Mouse (Mus musculus): ENCODE results near the gene Tnrc6b.
A peak's percentile ranks its signal among the peaks of the same experiment; 100 is the strongest.
"Not testable (repeated sequence)": the region's sequence is repeated elsewhere in the genome, so short reads cannot be mapped to it uniquely, and the experiment has no call there.

The Tnrc6b gene

DNA sequence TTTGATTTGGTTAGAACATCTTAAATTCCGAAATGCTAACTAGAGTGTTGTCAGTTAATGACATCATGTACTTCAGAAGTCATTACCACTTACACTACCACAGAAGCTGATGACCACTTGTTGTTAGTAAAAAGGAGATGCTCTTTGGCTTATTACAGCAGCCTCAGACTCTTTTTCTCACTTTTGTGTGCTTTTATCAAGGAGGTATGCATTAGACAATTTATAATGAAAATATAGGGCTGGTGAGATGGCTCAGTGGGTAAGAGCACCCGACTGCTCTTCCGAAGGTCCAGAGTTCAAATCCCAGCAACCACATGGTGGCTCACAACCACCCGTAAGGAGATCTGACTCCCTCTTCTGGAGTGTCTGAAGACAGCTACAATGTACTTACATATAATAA lies 24.6 kb downstream of the Tnrc6b start:
- not testable (repeated sequence) for DNase-seq (ENCODE audit: low spot score in 2 of 2)

DNA sequence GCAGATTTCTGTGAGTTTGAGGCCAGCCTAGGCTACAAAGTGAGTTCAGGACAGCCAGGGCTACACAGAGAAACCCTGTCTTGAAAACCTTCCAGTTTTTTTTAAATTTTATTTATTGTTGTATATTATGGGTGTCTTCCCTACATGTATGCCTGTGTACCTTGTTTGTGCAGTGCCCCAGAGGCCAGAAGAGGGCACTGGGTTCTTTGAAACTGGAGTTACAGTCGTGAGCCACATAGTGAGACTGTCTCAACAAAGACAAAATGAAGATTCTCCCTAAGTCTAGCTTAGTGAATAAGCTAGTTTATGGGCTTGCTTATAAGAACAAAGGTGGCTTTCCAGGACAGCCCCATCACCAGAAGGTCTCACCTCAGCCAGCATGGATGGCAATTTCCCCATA lies 25.4 kb downstream of the Tnrc6b start:
- no peak for DNase-seq (ENCODE audit: low spot score in 2 of 2)

DNA sequence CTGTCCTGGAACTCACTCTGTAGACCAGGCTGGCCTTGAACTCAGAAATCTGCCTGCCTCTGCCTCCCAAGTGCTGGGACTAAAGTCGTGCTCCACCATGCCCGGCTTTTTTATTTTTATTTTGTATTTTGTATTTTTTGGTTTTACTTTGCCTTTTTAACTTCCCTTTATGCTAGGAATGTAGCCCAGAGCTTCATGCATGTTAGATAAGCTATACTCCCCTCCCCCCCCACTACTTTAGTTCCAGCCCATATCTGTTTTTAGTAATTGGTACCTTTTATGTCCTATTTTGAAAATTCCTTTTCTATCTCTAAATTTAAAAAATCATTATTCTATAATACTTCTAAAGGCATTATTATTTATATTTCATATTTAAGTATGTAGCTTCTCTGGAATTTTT lies 27.1 kb downstream of the Tnrc6b start:
- no peak for DNase-seq (ENCODE audit: low spot score in 2 of 2)

DNA sequence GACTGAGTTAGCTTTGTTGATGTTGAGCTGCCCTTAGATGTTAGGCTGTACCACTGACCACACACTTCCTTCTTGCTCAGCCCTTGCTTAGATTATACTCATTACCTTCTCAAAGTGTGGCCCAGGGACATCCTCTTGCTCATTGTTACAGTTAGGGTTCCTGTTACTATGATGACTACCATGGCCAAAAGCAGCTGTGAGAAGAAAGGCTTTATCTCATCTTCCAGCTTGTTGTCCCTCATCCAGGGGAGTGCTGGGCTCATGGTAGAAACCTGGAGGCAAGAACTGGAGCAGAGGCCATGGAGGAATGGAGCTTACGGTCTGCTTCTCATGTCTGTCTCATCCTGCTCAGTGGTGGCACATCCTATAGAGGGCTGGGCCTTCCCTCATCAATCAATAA lies 28.9 kb downstream of the Tnrc6b start:
- DNase-seq (ENCODE audit: low spot score in 2 of 2), result peak; percentile 16 to 48

DNA sequence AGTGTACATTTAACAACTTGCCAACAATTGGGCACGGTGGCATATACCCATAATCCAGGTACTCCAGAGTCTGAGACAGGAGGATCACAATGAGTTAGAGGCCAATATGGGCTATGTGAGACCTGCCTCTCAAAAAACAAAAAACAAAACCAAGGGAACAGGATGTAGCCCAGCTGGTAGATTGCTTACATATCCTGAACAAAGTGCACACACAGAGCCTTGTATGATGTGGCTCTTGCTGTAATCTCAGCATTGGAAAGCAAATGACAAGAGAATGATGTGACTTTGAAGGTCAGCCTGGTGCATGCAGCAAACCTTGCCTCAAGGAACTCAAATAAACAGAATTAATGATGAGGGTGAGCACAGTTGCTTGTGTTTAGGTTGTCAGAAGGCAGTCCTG lies 30.7 kb downstream of the Tnrc6b start:
- no peak for DNase-seq (ENCODE audit: low spot score in 2 of 2)

DNA sequence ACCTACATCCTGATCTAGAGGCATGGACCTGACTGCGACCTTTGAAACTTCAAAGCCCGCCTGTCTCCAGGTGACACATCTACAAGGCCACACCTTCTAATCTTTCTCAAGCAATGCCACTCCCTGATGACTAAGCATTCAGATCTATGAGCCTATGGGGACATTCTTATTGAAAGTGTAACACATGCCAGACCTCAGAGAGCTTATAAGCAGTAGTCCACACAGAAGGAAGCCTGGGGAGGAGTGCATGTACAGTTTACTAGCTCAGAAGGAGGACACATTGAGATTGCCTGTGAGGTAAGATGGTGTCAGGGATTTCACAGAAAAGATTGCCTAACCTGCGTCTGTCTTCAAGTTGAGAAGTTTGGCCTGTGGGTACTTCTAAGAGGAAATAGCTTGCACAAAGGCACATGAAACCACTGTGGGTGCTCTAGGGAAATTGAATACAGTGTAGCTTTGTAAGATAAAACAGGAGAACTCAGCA lies 31.9 kb downstream of the Tnrc6b start:
- peak; percentile 15 to 31 for DNase-seq (ENCODE audit: low spot score in 2 of 2)

DNA sequence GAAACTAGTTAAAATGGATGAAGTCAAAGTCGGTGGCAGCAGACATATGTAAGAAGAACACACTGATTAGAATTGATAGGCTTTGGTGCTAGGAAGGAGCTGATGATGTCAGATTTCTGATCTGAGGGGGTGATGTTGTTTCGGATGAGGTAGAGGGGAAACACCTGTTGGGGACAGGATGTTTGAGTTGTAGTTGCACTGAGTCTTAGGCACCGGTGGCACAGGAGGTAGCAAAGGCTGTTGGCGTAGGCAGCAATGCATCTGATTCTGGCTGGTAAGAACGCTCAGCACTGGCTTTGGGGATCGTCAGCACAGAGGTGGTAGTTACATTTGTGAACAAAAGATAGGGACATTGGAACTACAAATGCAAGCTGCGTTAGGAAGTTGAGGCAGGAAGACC lies 32.5 kb downstream of the Tnrc6b start:
- DNase-seq (ENCODE audit: low spot score in 2 of 2), result peak in 1 of 2 experiments; percentile 55

DNA sequence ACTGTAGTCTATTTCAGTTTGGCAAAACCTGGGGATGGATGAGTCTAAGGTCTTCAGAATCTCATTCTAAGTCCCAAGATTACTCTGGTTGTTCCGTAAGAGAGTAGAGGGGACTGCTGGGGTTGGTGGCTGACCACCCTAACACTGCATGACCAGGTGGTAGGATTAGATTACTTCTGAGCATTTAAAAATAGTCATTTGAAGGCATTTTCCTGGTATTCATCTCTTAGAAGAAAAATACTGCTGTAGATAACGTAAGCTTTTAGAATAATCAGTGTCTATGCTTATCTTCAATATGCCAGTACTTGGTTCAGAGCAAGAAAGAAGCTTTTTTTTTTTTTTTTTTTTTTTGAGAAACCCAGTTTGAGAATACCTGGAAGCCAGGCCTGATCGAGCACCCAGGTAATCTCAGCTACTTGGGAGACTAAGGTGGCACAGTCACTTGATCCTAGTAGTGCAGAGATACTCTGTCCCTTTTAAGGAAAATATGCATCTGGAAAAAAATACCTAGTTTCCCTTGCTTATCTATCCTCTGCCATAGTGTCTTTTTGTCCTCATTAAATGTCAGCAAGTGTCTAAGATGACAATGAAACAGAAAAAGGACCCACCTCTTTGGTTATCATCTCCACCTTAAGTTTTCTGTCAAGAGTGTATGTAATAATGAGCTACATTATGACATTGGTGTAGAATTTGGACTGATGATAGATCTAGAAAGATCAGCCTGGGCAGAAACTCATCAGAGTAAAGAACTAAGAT lies 33.7 kb downstream of the Tnrc6b start:
- no peak for DNase-seq (ENCODE audit: low spot score in 2 of 2)

DNA sequence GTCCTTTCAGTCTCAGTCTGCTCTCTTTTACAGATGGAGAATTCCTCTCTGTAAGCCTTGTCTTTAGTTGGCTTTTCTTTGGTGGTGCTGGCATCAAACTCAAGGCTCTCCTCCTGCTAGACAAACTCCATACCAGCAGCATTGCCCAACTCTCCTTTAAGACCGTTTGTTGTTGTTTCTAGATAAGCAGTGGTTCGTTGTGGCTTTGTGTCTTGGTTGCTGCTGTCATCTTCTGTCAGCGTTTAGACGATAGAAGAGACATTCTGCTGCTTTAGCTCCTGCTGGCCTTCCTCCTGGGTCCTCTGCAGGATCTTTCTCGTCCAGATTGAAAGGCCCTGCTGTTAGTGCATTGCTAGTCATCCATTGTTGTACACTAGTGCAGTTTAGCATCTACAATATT lies 37.9 kb downstream of the Tnrc6b start:
- DNase-seq (ENCODE audit: low spot score in 2 of 2), result no peak

DNA sequence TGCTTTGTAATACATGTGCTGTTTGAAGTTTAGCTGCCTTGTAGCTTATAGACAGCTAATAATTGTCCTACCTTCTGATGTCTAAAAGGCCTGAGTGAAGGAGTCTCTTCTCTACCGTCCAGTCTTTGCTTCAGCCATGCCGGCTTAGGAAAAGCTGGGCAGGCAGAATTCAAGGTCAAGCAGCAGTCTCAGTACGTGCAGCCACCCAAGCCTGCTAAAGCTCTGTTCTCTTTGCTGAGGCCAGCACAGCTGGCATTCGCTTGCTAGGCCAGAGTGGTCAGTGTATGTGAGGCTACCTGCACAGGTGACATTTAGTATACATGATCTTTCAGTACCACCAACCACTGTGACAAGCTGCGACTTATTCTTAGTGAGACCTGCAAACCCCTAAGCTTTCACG lies 42.2 kb downstream of the Tnrc6b start:
- DNase-seq (ENCODE audit: low spot score in 2 of 2), result no peak

DNA sequence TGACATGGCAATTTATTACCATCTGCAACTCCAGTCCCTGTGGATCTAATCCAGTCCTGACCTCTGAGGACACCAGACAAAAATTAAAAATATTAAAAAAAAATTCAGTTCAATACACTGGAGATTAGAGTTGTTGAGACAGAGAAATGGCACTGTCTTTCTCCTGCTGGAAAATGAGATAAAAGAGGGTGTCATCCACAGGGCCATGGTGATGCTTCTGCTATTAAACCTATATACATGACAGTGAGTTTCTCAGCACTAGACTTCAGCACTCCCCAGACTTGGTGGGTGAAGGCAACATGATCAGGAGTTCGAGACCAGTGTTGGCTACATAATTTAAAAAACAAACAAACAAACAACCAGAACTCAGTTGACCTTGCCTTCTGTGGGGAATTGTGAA lies 43.0 kb downstream of the Tnrc6b start:
- DNase-seq (ENCODE audit: low spot score in 2 of 2), result no peak

DNA sequence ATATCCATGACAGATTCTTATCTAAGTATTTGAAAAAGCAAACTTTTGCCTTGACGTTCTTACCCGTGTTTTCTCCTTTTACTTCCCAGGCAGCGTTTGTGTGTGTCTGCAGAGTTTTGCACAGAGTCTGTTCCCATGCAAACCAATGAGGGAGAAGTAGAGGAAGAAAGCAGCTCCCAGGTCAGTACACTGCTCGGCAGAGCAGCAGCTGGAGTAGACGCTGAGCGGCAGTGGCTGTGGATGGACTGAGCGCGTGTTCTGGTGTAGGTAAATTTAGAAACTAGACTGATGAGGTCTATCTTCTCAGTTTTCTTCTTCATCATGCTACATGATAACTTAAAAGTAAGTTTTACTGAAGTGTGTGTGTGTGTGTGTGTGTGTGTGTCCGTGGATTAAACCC lies 48.3 kb downstream of the Tnrc6b start:
- DNase-seq (ENCODE audit: low spot score in 2 of 2), result no peak

DNA sequence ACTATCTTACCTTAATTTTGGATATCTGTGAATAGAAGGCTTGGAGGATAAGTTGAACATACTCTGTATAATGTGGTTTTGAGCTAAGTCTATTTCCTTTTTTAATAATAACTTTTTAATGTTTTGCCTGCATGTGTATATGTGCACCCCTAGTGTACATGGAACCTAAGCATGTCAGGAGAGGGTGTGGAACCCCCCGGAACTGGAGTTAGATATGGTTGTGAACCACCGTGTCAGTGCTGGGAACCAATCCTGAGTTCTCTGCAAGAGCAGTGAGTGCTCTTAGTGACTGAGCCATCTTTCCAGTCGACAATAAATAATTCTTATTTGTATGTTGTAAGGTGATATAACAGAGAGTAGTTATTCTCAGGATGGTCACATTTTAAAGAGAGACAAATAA lies 49.4 kb downstream of the Tnrc6b start:
- DNase-seq (ENCODE audit: low spot score in 2 of 2), result no peak

DNA sequence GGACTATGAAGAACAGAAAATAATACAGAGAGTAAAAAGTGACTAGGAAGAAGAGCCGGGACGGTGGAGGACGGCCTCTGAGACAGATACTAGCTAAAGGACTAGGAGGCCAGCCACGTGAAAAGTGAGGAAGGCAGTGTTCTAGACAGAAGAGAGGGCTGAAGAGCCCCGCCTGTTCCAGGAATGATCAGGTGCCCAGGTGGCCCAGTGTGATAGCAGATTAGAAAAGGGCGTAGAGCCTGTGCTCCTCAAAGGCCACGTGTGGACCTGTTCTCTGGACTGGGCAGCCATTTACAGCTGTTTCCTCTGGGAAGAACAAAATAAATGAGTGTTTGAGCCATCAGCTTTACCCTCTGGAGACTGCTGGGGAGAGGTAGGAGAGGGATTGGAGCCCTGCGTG lies 49.8 kb downstream of the Tnrc6b start:
- DNase-seq (ENCODE audit: low spot score in 2 of 2), result no peak

DNA sequence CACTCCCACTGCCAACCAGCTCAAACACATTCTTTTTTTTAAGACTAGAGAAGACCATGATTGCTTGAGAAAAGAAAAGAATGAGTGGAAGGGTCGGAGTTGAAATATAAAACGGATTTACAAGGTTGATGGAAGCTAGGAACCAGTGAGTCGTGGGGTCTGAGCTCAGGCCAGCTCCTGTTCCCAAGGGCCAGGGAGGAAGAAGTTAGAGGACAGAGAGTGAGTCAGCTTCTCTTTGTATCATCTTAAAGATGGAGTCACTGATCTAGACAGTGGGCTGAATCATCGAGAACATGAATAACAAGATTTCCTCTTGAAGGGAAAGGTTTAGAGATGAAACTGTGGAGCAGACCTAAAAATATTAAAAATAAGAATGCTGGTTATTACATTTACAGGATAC lies 51.5 kb downstream of the Tnrc6b start:
- DNase-seq (ENCODE audit: low spot score in 2 of 2), result no peak

DNA sequence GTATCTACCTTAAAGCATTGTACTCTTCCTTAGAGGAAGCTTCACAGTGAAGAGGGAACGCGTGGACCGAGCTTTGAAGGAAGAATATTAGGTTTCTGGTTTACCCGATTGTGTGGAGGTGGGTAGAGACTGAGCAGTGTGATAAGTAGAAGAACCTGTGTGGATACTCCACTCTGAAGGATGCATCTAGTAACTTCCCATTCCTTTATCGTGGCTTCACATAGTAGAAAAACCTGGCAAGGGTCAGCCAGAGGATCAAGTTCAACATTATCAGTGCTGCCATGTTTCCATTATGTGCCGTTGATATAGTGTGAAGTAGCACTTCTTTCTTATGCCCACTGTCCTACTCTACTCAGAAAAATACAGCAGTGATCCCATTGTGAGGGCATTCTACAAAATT lies 53.6 kb downstream of the Tnrc6b start:
- no peak for DNase-seq (ENCODE audit: low spot score in 2 of 2)

DNA sequence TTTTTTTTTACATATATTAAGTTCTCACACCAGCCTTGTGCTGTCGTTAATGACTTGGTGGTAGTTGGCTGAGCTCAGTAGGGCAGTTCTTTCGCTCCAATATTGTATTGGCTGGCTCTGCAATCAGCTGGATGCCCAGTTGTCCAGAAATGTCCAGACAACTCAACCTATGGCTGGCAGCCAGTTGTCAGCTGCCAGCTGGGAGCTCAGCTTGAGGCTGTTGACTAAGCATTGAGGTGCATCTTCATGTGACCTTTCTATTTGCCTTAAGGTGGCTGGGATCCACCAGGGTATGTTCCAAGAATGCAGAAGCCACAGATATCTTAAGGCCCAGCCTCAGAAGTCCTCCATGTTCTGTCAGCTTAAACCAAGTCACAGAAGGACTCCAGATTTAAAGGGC lies 54.3 kb downstream of the Tnrc6b start:
- no peak for DNase-seq (ENCODE audit: low spot score in 2 of 2)

DNA sequence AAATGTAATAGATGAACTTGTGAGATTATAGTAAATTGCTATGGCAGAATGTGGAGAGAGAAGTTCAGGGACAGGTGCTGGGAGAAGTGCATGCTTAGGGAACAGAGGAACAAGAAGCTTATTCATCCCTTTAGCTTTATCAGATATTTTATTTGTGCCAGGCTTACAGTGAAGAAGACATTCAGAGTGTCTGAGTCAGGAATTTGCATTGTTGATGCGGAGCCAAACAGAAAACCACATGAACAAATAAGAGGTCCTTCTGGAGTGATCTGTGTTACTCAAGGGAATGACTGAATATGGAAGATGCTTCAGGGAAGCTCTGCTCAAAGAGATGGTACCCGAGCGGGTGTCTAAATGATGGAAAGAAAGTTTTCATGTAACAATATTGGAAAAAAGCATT lies 57.1 kb downstream of the Tnrc6b start:
- DNase-seq (ENCODE audit: low spot score in 2 of 2), result no peak

DNA sequence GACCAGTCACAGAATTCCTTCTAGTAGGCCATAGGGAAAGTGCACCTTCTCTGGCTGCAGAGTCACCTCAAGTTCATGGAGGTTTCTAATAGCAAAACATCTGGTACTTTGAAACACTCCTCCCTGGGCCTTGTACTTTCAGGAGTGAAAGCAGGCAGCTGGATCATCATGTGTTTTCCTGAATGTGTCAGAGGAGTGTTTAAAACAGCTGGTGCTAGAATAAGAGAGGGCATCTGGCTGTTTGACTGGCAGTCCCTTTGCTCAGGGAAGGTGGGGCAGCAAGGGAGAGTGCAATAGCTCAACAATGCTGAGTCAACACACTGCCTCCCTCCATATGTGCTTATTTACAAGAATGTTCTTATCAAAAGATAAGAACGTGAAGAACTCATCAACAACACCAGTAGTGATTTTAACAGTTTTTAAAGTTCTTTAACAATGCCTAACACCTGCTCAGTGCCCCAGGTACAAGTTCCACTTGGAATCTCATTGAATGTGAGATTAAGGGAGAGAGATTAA lies 60.9 kb downstream of the Tnrc6b start:
- DNase-seq (ENCODE audit: low spot score in 2 of 2), result no peak

DNA sequence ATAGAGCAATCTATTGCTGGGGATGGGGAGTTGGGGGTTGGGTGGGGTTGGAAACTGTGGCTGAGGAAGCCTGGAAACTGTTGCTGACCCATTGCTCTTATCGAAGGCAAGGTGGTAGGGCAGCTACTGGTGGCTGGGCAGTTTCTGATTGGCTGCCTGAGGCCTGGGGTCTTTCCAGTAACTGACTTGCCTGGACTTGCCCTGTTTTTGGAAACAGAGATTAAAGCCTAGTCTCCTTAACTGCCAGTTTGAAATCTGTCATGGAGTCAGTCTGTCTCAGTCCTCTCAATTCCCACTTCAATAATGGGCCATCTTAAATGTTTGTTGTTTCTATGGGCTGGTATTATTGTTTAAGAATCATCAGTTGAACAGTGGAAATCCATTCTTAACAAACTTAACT lies 63.6 kb downstream of the Tnrc6b start:
- DNase-seq (ENCODE audit: low spot score in 2 of 2), result no peak

DNA sequence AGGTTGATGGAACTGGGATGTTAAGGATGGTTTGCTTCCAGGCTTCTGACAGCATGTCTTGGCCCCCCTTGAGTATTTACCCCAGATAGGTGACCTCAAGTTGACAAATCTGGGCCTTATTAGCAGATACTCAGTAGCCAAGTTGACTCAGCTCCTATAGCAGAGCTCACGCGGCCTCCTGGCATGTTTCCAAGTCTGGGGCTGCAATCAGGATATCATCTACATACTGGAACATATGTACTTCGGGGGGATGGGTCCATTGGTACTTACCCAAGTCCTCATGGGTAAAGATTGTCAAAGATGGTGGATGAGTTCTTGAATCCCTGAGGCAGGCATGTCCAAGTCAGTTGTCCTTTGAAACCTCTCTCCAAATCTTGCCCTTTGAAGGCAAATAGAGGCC lies 67.9 kb downstream of the Tnrc6b start:
- no peak for DNase-seq (ENCODE audit: low spot score in 2 of 2)

DNA sequence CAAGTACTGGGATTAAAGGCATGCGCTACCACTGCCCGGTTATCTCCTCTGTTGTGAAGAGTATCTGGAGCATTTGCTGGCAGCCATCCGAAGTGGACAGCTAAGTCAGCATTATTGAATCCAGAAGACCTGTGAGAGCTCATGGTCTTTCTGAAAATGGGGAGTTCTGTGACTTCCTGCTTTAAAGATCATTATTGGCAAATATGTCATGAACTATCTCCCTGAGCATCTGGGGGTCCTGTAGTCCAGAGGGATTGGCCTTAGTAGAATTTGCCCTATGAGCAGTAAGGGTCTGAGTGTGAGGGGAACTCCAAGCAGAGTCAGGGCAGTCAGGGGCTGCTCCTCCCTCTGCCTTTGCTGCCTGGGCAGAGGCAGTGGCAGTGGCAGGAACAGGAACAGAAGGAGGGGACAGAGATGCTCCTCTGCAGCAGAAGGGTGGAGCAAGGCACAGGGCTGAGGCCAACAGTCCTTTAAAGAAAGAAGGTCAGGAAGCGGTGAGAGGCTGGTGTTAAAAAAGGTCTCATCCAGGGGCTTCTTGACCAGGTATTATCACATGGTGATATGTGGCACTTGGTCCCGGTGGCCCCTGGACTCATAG lies 69.1 kb downstream of the Tnrc6b start:
- DNase-seq (ENCODE audit: low spot score in 2 of 2), result no peak

DNA sequence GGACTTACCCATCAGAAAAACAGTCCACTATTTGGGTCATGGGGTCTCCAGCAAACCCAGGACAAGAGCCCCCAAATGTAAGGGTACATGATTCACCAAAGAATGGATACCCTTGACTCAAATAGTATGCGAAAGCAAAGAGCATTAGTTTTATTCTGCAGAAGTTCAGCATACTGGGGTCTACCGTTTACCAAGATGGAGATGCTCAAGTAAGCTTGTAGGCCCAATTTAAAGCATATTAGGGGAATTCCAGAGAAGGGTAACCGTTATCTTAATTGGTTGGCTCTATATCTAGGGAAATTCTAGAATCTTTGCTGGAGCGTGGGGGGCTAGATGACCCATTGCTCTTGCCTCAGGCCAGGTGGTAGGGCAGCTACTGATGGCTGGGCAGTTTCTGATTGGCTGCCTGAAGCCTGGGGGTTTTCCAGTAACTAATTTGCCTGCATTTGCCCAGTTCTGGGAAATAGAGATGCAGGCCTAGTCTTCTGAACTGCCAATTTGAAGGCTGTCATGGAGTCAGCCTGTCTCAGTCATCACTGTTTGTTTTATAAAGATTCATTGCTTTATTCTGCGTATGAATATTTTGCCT lies 70.2 kb downstream of the Tnrc6b start:
- no peak for DNase-seq (ENCODE audit: low spot score in 2 of 2)
